Mouse (Mus musculus) MEL (cell line): Measurements from ENCODE around the gene Fbrsl1. TPM values are rescaled to one million over a fixed set of nuclear protein-coding genes. Genes with fewer than 3 reads are reported as not detected.

Experiments used
- DNase-seq: peaks from one replicate; pipeline ENCODE4 v3.0.0; 2011; ENCODE audit warnings: low read depth, low spot score
- H3K27ac ChIP-seq: 2 replicates; pipeline ENCODE4 v1.5.1; 2012; ENCODE audit warnings: low read depth, mild to moderate bottlenecking, control low read depth, low read length, moderate library complexity; ENCODE audit not compliant: control insufficient read depth
- H3K27me3 ChIP-seq, 2 experiments: fragments of 150-350 bp in 1 of 2; sonication (generic) in 1 of 2; 2 replicates each; pipeline ENCODE4 v1.6.1; 2012; ENCODE audit warnings: low read length in 2 of 2, mild to moderate bottlenecking in 2 of 2, improper control_type of control experiment in 1 of 2, moderate library complexity in 1 of 2; ENCODE audit not compliant: insufficient read depth in 2 of 2, control insufficient read depth in 1 of 2
- H3K36me3 ChIP-seq, 2 experiments: 2 replicates each; pipeline ENCODE4 v1.6.1; 2012 to 2014; ENCODE audit warnings: low read length in 2 of 2, improper control_type of control experiment in 1 of 2, inconsistent platforms in 1 of 2, mild to moderate bottlenecking in 1 of 2; ENCODE audit not compliant: insufficient read depth in 2 of 2, control insufficient read depth in 1 of 2
- H3K4me1 ChIP-seq, 2 experiments: fragments of 150-350 bp in 1 of 2; sonication (generic) in 1 of 2; 2 replicates each; pipeline ENCODE4 v1.6.1; 2012; ENCODE audit warnings: low read length in 2 of 2, improper control_type of control experiment in 1 of 2, mild to moderate bottlenecking in 1 of 2; ENCODE audit not compliant: insufficient read depth in 2 of 2, control insufficient read depth in 1 of 2
- H3K4me3 ChIP-seq, 2 experiments: fragments of 150-350 bp in 1 of 2; sonication (generic) in 1 of 2; 2 replicates each; pipeline ENCODE4 v1.5.1; 2012; ENCODE audit warnings: low read depth in 2 of 2, low read length in 2 of 2, mild to moderate bottlenecking in 2 of 2, moderate library complexity in 2 of 2, control low read depth in 1 of 2, improper control_type of control experiment in 1 of 2; ENCODE audit not compliant: control insufficient read depth in 1 of 2, insufficient read depth in 1 of 2
- H3K79me2 ChIP-seq: 2 replicates; pipeline ENCODE4 v1.6.1; 2012; ENCODE audit warnings: mild to moderate bottlenecking, low read length, moderate library complexity; ENCODE audit not compliant: control insufficient read depth, poor library complexity, insufficient read depth
- H3K9ac ChIP-seq: 2 replicates; pipeline ENCODE4 v1.6.1; 2012; ENCODE audit warnings: low read depth, mild to moderate bottlenecking, control low read depth, low read length, moderate library complexity; ENCODE audit not compliant: control insufficient read depth, poor library complexity, severe bottlenecking
- H3K9me3 ChIP-seq: fragments of 150-350 bp; sonication (generic); replicated peaks from 2 replicates; pipeline ENCODE4 v1.6.1; 2012; ENCODE audit warnings: mild to moderate bottlenecking, low read length, improper control_type of control experiment, moderate library complexity; ENCODE audit not compliant: insufficient read depth
- CHD1 ChIP-seq: IDR thresholded peaks from 2 replicates; pipeline ENCODE4 v1.6.1; 2012; ENCODE audit warnings: low read depth, mild to moderate bottlenecking, inconsistent platforms, low read length, improper control_type of control experiment
- CTCF ChIP-seq, 3 experiments: IDR thresholded peaks in 2 of 3; conservative IDR thresholded peaks in 1 of 3; 2 replicates each; pipeline ENCODE4 v1.5.1; 2011 to 2012; ENCODE audit warnings: low read length in 3 of 3, low read depth in 2 of 3, mild to moderate bottlenecking in 2 of 3, improper control_type of control experiment in 1 of 3, inconsistent platforms in 1 of 3, mixed read lengths in 1 of 3, moderate library complexity in 1 of 3; ENCODE audit not compliant: control insufficient read depth in 1 of 3, insufficient read depth in 1 of 3, poor library complexity in 1 of 3, severe bottlenecking in 1 of 3
- EP300 ChIP-seq, 2 experiments: IDR thresholded peaks; 2 replicates each; pipeline ENCODE4 v1.6.1; 2011; ENCODE audit warnings: improper control_type of control experiment in 2 of 2, low read length in 2 of 2, low read depth in 1 of 2, mild to moderate bottlenecking in 1 of 2
- ETS1 ChIP-seq: IDR thresholded peaks from 2 replicates; pipeline ENCODE4 v1.6.1; 2012; ENCODE audit warnings: low read depth, mild to moderate bottlenecking, inconsistent platforms, low read length, improper control_type of control experiment, moderate library complexity
- GABPA ChIP-seq: IDR thresholded peaks from 2 replicates; pipeline ENCODE4 v1.6.1; 2012; ENCODE audit warnings: low read depth, mild to moderate bottlenecking, inconsistent platforms, low read length, improper control_type of control experiment, moderate library complexity
- GATA1 ChIP-seq: IDR thresholded peaks from 2 replicates; pipeline ENCODE4 v1.6.1; 2011; ENCODE audit warnings: low read depth, low read length, improper control_type of control experiment
- HCFC1 ChIP-seq: IDR thresholded peaks from 2 replicates; pipeline ENCODE4 v1.6.1; 2012; ENCODE audit warnings: low read depth, mild to moderate bottlenecking, inconsistent platforms, low read length, improper control_type of control experiment, moderate library complexity
- MAX ChIP-seq: IDR thresholded peaks from 2 replicates; pipeline ENCODE4 v1.6.1; 2011; ENCODE audit warnings: low read length, improper control_type of control experiment
- MYB ChIP-seq: IDR thresholded peaks from 2 replicates; pipeline ENCODE4 v1.6.1; 2011; ENCODE audit warnings: mild to moderate bottlenecking, low read depth, low read length, improper control_type of control experiment
- NELFE ChIP-seq: IDR thresholded peaks from 2 replicates; pipeline ENCODE4 v1.6.1; 2011; ENCODE audit warnings: low read depth, low read length, improper control_type of control experiment
- NRF1 ChIP-seq: IDR thresholded peaks from 2 replicates; pipeline ENCODE4 v1.6.1; 2014; ENCODE audit warnings: low read depth, mild to moderate bottlenecking, inconsistent platforms, low read length, improper control_type of control experiment, moderate library complexity; ENCODE audit not compliant: poor library complexity, insufficient read depth, severe bottlenecking
- POLR2AphosphoS2 ChIP-seq: IDR thresholded peaks from 2 replicates; pipeline ENCODE4 v1.6.1; 2011; ENCODE audit warnings: low read length, improper control_type of control experiment
- TAL1 ChIP-seq: IDR thresholded peaks from 2 replicates; pipeline ENCODE4 v1.6.1; 2012; ENCODE audit warnings: mild to moderate bottlenecking, inconsistent platforms, low read length, moderate library complexity, mixed read lengths
- TBP ChIP-seq: IDR thresholded peaks from 2 replicates; pipeline ENCODE4 v1.8.0; 2011; ENCODE audit warnings: low read depth, low read length, improper control_type of control experiment
- ZMIZ1 ChIP-seq: IDR thresholded peaks from 2 replicates; pipeline ENCODE4 v1.6.1; 2012; ENCODE audit warnings: low read depth, mild to moderate bottlenecking, inconsistent platforms, low read length, improper control_type of control experiment, moderate library complexity
- ZNF384 ChIP-seq: IDR thresholded peaks from 2 replicates; pipeline ENCODE4 v1.6.1; 2012; ENCODE audit warnings: low read depth, mild to moderate bottlenecking, inconsistent platforms, low read length, improper control_type of control experiment
- polyA plus RNA-seq, 2 experiments: library from polyadenylated mRNA; stranded (reverse) in 1 of 2; unstranded in 1 of 2; fragments of >175 nt in 1 of 2; fragments of >200 nt in 1 of 2; gene quantifications; 2 replicates each; pipeline versions ENCODE4 v1.2.1 to v1.2.4; 2012; ENCODE audit warnings: low replicate concordance in 2 of 2, low read depth in 1 of 2; ENCODE audit not compliant: insufficient read length in 2 of 2, insufficient read depth in 1 of 2, missing spikeins in 1 of 2
- total RNA-seq: library from RNA; depleted of rRNA; stranded (reverse); fragments of 300-350 nt; gene quantifications from 2 replicates; pipeline ENCODE4 v1.2.3, GENCODE M21; 2012; rRNA removed

Fbrsl1 gene
- total and polyA plus RNA-seq, 3 experiments = 12.7 to 56.1 TPM; not detected in 1

GRCm38 (mm10) chr5:110338792-110339191, 109.5 kb downstream of the Fbrsl1 start:
- Histone ChIP-seq H3K36me3 (peaks cover 0 to 11% of the 10 kb centered on the region in 2 experiments; a peak in 3 of 4 replicates), H3K27ac (no peak overlapping the region), H3K9ac (no peak overlapping the region), H3K4me3 (no peak overlapping the region), H3K9me3 (no peaks in the 10 kb centered on the region), H3K4me1 (0 out of 4 replicates have a peak, but pooled peaks cover 0 to 2% of the 10 kb centered on the region in 2 experiments), H3K27me3 (no peaks in the 10 kb centered on the region), H3K79me2 (no peaks in the 10 kb centered on the region)
- DNase-seq = peak; percentile 30
- TF ChIP-seq GABPA (no peak), TAL1 (no peak), ZNF384 (no peak), NRF1 (no peak), HCFC1 (no peak), POLR2AphosphoS2 (no peak), NELFE (no peak), ETS1 (no peak), MAX (no peak), TBP (no peak)

- Histone ChIP-seq H3K27me3 (no peaks in the 10 kb centered on the region), H3K9ac (no peak overlapping the region), H3K4me3 (no peak overlapping the region), H3K79me2 (no peaks in the 10 kb centered on the region), H3K36me3 (peaks cover 0 to 23% of the 10 kb centered on the region in 2 experiments; a peak in 2 of 4 replicates), H3K27ac (no peak overlapping the region), H3K9me3 (no peaks in the 10 kb centered on the region), H3K4me1 (no peaks in the 10 kb centered on the region)
- DNase-seq = no peak
- TF ChIP-seq ZMIZ1 (no peak), ZNF384 (peak; percentile 81), CHD1 (no peak), GATA1 (no peak), CTCF (IDR thresholded peaks at IDR 0.05 in 2 of 3, conservative IDR thresholded peaks at IDR 0.05 in 1 of 3; ENCODE audit: control insufficient read depth in 1 of 3, insufficient read depth in 1 of 3, low read depth in 2 of 3, low read length in 3 of 3, poor library complexity in 1 of 3, severe bottlenecking in 1 of 3) (no peak), MYB (no peak)
Measured at GRCm38 (mm10) chr5:110330508-110330907, 117.8 kb downstream of the Fbrsl1 start.

- H3K4me1 ChIP-seq = no peaks in the 10 kb centered on the region
- no peaks in the 10 kb centered on the region for H3K79me2 ChIP-seq
- H3K9ac ChIP-seq = no peak overlapping the region
- H3K27ac ChIP-seq = no peak overlapping the region
- TF ChIP-seq EP300 (IDR thresholded peaks at IDR 0.05; ENCODE audit: low read depth in 1 of 2, low read length in 2 of 2) = no peak
- no peak for TF ChIP-seq MYB
- TF ChIP-seq MAX = no peak
- TF ChIP-seq CTCF (IDR thresholded peaks at IDR 0.05 in 2 of 3, conservative IDR thresholded peaks at IDR 0.05 in 1 of 3; ENCODE audit: control insufficient read depth in 1 of 3, insufficient read depth in 1 of 3, low read depth in 2 of 3, low read length in 3 of 3, poor library complexity in 1 of 3, severe bottlenecking in 1 of 3) = no peak
- TF ChIP-seq, all 39 proteins: peak for 0
- Histone ChIP-seq H3K36me3 (peaks cover 0 to 18% of the 10 kb centered on the region in 2 experiments; a peak in 2 of 4 replicates), H3K27me3 (no peaks in the 10 kb centered on the region), H3K4me3 (no peak overlapping the region), H3K9me3 (no peaks in the 10 kb centered on the region)
- DNase-seq = no peak
Measured at GRCm38 (mm10) chr5:110313127-110313526, 135.2 kb downstream of the Fbrsl1 start.

Other genes with a start within 250 kb of the Fbrsl1 start
- 31.7 and 37.9 TPM in 2 replicates for gene Ankle2, start 217.5 kb downstream of the Fbrsl1 start, total RNA-seq
- 100 to 1,000 TPM in 1 of 2 experiments, 10 to 100 TPM in 1; 29.5 to 270 TPM for gene Ankle2, start 217.5 kb downstream of the Fbrsl1 start, polyA plus RNA-seq
- gene Pgam5, start 178.6 kb downstream of the Fbrsl1 start, total RNA-seq = 96.3 and 115 TPM in 2 replicates
- 10 to 100 TPM in 1 of 2 experiments, not detected in 1; 95.8 TPM for gene Pgam5, start 178.6 kb downstream of the Fbrsl1 start, polyA plus RNA-seq
- 8.4 and 8.7 TPM in 2 replicates for gene Pxmp2, start 162.3 kb downstream of the Fbrsl1 start, total RNA-seq
- gene Pxmp2, start 162.3 kb downstream of the Fbrsl1 start, polyA plus RNA-seq = 10 to 100 TPM in 1 of 2 experiments, not detected in 1; 15.2 TPM
- 32.4 and 33.7 TPM in 2 replicates for gene Pole, start 162.2 kb downstream of the Fbrsl1 start, total RNA-seq
- gene Pole, start 162.2 kb downstream of the Fbrsl1 start, polyA plus RNA-seq = 10 to 100 TPM; 52.6 to 81.4 TPM
- gene P2rx2, start 105.3 kb downstream of the Fbrsl1 start, total RNA-seq = 0.08 and 0.10 TPM in 2 replicates
- gene P2rx2, start 105.3 kb downstream of the Fbrsl1 start, polyA plus RNA-seq = under 1 TPM in 1 of 2 experiments, not detected in 1; 0.57 TPM
- not detected in 2 replicates for gene Lrcol1, start 103.8 kb downstream of the Fbrsl1 start, total RNA-seq
- gene Lrcol1, start 103.8 kb downstream of the Fbrsl1 start, polyA plus RNA-seq = not detected
- 0.23 and 0.42 TPM in 2 replicates for gene Galnt9, start 95.9 kb upstream of the Fbrsl1 start, total RNA-seq
- gene Galnt9, start 95.9 kb upstream of the Fbrsl1 start, polyA plus RNA-seq = under 1 TPM in 1 of 2 experiments, not detected in 1; 0.99 TPM
- gene Noc4l, start 204.9 kb upstream of the Fbrsl1 start, total RNA-seq = 67.2 and 72.8 TPM in 2 replicates
- 100 to 1,000 TPM in 1 of 2 experiments, not detected in 1; 181 TPM for gene Noc4l, start 204.9 kb upstream of the Fbrsl1 start, polyA plus RNA-seq
- 11.6 and 16.3 TPM in 2 replicates for gene Ddx51, start 204.9 kb upstream of the Fbrsl1 start, total RNA-seq
- gene Ddx51, start 204.9 kb upstream of the Fbrsl1 start, polyA plus RNA-seq = 100 to 1,000 TPM in 1 of 2 experiments, 10 to 100 TPM in 1; 52.9 to 285 TPM